Mouse (Mus musculus) intestine, embryonic 16.5 days (tissue): ENCODE results near the gene Suox. TPM values are rescaled to one million over a fixed set of nuclear protein-coding genes. Genes with fewer than 3 reads are reported as not detected.
"Not testable (repeated sequence)": the region's sequence is repeated elsewhere in the genome, so short reads cannot be mapped to it uniquely, and the experiment has no call there.

ENCODE experiments used
- ATAC-seq: fragments of 200-750 bp; cut with Nextera tagmentation; 2 replicates; pipeline ENCODE4 v1.8.0; 2017; ENCODE audit warnings: moderate TSS enrichment, moderate library complexity
- H3K27ac ChIP-seq: fragments of 300-500 bp; sonication (generic); 2 replicates; pipeline ENCODE4 v1.5.1; 2014; ENCODE audit warnings: mild to moderate bottlenecking, low read length
- H3K27me3 ChIP-seq: fragments of 300-500 bp; sonication (generic); replicated peaks from 2 replicates; pipeline ENCODE4 v1.6.1; 2014; ENCODE audit warnings: low read length, control low read depth, mixed read lengths; ENCODE audit not compliant: control insufficient read depth, insufficient read depth
- H3K36me3 ChIP-seq: fragments of 300-500 bp; sonication (generic); 2 replicates; pipeline ENCODE4 v1.6.1; 2014; ENCODE audit warnings: low read length, control low read depth; ENCODE audit not compliant: control insufficient read depth, insufficient read depth
- H3K4me1 ChIP-seq: fragments of 300-500 bp; sonication (generic); 2 replicates; pipeline ENCODE4 v1.6.1; 2014; ENCODE audit warnings: low read length, control low read depth, mixed read lengths; ENCODE audit not compliant: control insufficient read depth, insufficient read depth
- H3K4me2 ChIP-seq: fragments of 300-500 bp; sonication (generic); 2 replicates; pipeline ENCODE4 v1.6.1; 2014; ENCODE audit warnings: low read depth, low read length, control low read depth
- H3K4me3 ChIP-seq: fragments of 300-500 bp; sonication (generic); 2 replicates; pipeline ENCODE4 v1.5.1; 2014; ENCODE audit warnings: mild to moderate bottlenecking, low read length
- H3K9ac ChIP-seq: fragments of 300-500 bp; sonication (generic); 2 replicates; pipeline ENCODE4 v1.6.1; 2014; ENCODE audit warnings: low read depth, low read length
- H3K9me3 ChIP-seq: fragments of 300-500 bp; sonication (generic); 2 replicates; pipeline ENCODE4 v1.6.1; 2016; ENCODE audit warnings: low read length, control low read depth; ENCODE audit not compliant: control insufficient read depth
- WGBS: fragments of 180-500 bp; shearing (Covaris S2); extraction: QIAGEN DNeasy Blood & Tissue Kit; methylation state at CpG from one replicate; pipeline ENCODE4 v1.1.7; 2014; 5-methylcytosine and 5-hydroxymethylcytosine counted together
- polyA plus RNA-seq: library from polyadenylated mRNA; unstranded; fragments of >200 nt; fragmentation: Nextera tagmentation; extraction: Ambion mirVana; gene quantifications from 2 replicates; pipeline ENCODE4 v1.2.1, GENCODE M21; 2015

Suox gene
- polyA plus RNA-seq, 1 experiment from 2014 or later, result 13.0 TPM

- Histone ChIP-seq H3K9ac (no peak overlapping the region), H3K36me3 (no peaks in the 10 kb centered on the region), H3K4me3 (no peak overlapping the region), H3K27me3 (no peaks in the 10 kb centered on the region), H3K27ac (no peak overlapping the region), H3K4me1 (peaks cover 5% of the 10 kb centered on the region), H3K4me2 (no peak overlapping the region), H3K9me3 (no peaks in the 10 kb centered on the region)
- ATAC-seq, result no peak
- WGBS, result 91% methylated on average over 13 of the region's 13 CpGs
Measured at GRCm38 (mm10) chr10:128635697-128636096, 38.2 kb downstream of the Suox start.

DNA sequence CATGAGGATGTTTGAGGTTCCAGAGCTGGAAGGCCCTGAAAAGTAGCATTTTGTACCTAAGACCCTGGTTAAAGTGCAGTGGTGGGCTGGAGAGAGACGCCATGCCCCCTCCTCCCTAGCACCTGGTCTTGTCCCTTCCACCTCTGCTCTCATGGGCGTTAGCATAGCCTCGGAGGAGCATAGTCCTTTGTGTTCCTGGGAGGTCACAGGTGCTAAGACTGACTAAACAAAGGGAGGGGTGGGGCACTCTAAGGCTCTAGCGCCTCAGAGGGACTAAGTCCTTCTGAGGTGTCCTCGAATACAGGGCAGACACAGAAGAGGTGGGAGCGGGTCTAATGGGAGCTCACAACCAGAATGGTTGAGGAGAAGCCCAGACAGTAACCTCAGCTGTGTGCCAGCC, 42.3 kb downstream of the Suox start:
- 15% methylated on average over 6 of the region's 6 CpGs for WGBS
- H3K9me3 ChIP-seq, result no peaks in the 10 kb centered on the region

GRCm38 (mm10) chr10:128630306-128630705, 43.6 kb downstream of the Suox start:
- not testable (repeated sequence) for ATAC-seq, H3K9ac ChIP-seq, H3K4me1 ChIP-seq, H3K9me3 ChIP-seq, H3K4me3 ChIP-seq, H3K27me3 ChIP-seq, H3K36me3 ChIP-seq, H3K4me2 ChIP-seq, H3K27ac ChIP-seq
- 91% methylated on average over 5 of the region's 5 CpGs for WGBS

More for the DNA sequence above, 42.3 kb downstream of the Suox start:
- 0 out of 2 replicates have a peak overlapping the region, but pooled peaks have one; percentile 4 for H3K9ac ChIP-seq
- H3K27me3 ChIP-seq, result no peaks in the 10 kb centered on the region
- no peak overlapping the region for H3K4me2 ChIP-seq
- H3K4me3 ChIP-seq, result no peak overlapping the region
- peak; percentile 14; the same call in 1 of the 2 replicates for ATAC-seq
- H3K4me1 ChIP-seq, result peaks cover 5% of the 10 kb centered on the region
- H3K27ac ChIP-seq, result no peak overlapping the region
- H3K36me3 ChIP-seq, result no peaks in the 10 kb centered on the region

- ATAC-seq, result no peak
Measured at GRCm38 (mm10) chr10:128629746-128630145, 44.1 kb downstream of the Suox start.

DNA sequence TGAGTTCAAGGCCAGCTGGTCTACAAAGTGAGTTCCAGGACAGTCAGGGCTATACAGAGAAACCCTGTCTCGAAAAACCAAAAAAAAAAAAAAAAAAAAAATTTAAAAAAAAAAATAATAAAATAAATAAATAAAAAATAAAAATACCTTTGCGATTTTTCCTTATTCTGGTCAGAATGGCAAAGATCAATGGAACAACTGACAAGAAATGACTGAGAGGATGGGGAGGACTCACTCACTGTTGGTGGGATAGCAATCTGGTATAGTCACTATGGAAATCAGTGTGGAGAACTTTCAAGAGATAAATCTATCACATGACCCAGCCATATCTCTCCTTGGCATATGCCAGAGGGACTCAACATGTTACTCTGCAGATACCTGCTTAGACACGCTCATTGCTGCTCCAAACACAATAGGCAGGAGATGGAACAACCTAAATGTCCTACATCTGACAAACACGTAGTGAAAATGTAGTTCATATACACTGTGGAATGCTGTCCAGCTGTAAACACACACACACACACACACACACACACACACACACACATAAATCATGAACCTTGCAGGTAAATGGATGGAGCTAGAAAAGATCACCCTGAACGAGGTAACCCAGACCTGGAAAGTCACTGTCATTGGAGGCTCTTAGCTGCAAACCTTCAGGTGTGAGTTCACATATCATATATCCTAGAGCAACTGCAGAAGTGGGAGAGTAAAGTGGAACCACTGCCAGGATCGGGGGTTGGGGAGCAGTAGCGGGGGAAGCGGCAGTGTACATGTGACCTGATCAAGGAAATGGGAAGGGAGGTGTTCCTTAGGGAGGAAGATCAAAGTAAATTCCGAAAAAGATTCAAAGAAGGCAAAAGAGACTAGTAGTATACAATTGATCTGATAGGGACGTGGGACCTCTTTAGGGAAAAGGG, 46.2 kb downstream of the Suox start:
- no peak overlapping the region for H3K4me2 ChIP-seq
- no peak for ATAC-seq
- 83% methylated on average over 10 of the region's 10 CpGs for WGBS

More at GRCm38 (mm10) chr10:128629746-128630145, 44.1 kb downstream of the Suox start:
- Histone ChIP-seq H3K9me3 (no peaks in the 10 kb centered on the region), H3K27me3 (no peaks in the 10 kb centered on the region), H3K4me3 (no peak overlapping the region), H3K36me3 (no peaks in the 10 kb centered on the region), H3K4me1 (peaks cover 14% of the 10 kb centered on the region), H3K4me2 (no peak overlapping the region), H3K9ac (no peak overlapping the region), H3K27ac (no peak overlapping the region)
- WGBS, result 78% methylated on average over 2 of the region's 2 CpGs

GRCm38 (mm10) chr10:128626311-128627310, 47.3 kb downstream of the Suox start, which contains the start of gene Rps26:
Gene Rps26, minus strand, starts transcription at chr10:128626747.
- H3K27ac ChIP-seq, result peak within 1 kb of the TSS; percentile 33
- peak within 1 kb of the TSS; percentile 75 for H3K9ac ChIP-seq
- H3K4me1 ChIP-seq, result peaks cover 11% of the 10 kb centered on the region
- ATAC-seq, result peak; percentile 97
- no peaks in the 10 kb centered on the region for H3K9me3 ChIP-seq
- H3K4me3 ChIP-seq, result peak within 1 kb of the TSS; percentile 62
- no peaks in the 10 kb centered on the region for H3K27me3 ChIP-seq
- WGBS, result under 1% methylated on average over 40 of the region's 40 CpGs
- peaks cover 8% of the 10 kb centered on the region for H3K36me3 ChIP-seq
- peak within 1 kb of the TSS; percentile 91 for H3K4me2 ChIP-seq

More for the DNA sequence above, 46.2 kb downstream of the Suox start:
- Histone ChIP-seq H3K9me3 (no peaks in the 10 kb centered on the region), H3K9ac (no peak overlapping the region), H3K27me3 (no peaks in the 10 kb centered on the region), H3K4me3 (no peak overlapping the region), H3K27ac (no peak overlapping the region), H3K36me3 (peaks cover 8% of the 10 kb centered on the region), H3K4me1 (peaks cover 14% of the 10 kb centered on the region)

DNA sequence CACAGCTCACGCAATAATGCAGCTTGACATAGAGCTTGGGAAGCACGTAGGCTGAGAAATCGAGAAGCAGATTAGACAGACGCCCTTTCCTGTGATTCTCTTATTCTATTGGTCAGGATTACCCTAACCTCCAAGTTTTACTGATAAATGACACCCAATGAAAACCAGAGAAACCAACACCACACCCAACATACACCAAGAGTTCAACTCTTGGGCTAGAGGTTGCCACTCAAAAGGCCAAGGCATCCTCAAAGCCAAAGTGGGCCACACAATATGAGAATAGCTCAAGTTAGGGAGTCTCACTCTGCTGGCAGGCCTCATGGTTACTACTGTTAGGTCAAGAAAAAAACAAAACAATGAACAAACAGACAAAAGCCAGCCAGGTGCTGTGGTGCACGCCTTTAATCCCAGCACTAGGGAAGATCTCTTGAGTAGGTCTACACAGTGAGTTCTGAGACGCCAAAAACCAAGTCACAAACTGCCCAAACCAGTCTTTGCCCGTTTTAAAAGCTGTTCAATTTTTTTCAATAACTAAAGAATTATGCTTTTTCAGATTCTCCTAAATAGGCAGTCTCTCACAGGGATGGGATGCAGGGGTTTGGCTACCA, 48.5 kb downstream of the Suox start:
- Histone ChIP-seq H3K9ac (peak overlapping the region; percentile 75), H3K4me3 (peak overlapping the region; percentile 62), H3K27ac (peak overlapping the region; percentile 33), H3K9me3 (no peaks in the 10 kb centered on the region), H3K36me3 (peaks cover 8% of the 10 kb centered on the region), H3K4me2 (peak overlapping the region; percentile 91), H3K4me1 (peaks cover 9% of the 10 kb centered on the region), H3K27me3 (no peaks in the 10 kb centered on the region)
- no peak for ATAC-seq
- WGBS, result 38% methylated on average over 7 of the region's 7 CpGs

DNA sequence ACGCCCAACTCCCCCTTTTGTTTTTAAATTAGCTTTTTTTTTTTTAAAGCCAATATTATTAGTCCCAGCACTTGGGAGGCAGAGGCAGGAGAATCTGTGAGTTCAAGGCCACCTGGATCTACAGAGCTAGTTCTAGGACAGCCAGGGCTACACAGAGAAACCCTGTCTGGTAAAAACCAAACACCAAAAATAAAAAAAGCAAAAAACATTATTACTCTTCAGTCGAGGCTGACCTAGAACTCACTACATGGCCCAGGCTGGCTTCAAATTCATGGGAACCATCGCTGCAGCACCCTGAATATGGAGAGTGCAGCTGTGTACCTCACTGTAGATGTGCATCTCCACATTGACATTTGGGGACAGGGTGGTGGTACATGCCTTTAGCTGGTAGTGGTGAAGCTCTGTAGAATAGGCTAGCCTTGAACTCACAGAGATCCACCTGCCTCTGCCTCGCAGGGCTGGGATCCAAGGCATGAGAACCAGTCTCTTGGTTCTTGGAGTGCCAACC, 50.7 kb downstream of the Suox start:
- H3K9me3 ChIP-seq, H3K4me1 ChIP-seq, H3K4me2 ChIP-seq, H3K4me3 ChIP-seq, ATAC-seq, H3K27me3 ChIP-seq, H3K36me3 ChIP-seq, H3K27ac ChIP-seq, H3K9ac ChIP-seq: not testable (repeated sequence)
- 88% methylated on average over 3 of the region's 4 CpGs for WGBS
